Mouse (Mus musculus) lung, adult 18-20 months (tissue): Measurements from ENCODE around the gene Metap1.
"Not testable (repeated sequence)": the region's sequence is repeated elsewhere in the genome, so short reads cannot be mapped to it uniquely, and the experiment has no call there.

ENCODE experiments used
- DNase-seq, 2 experiments: peaks; one replicate each; pipeline ENCODE4 v3.0.0; 2022; ENCODE audit warnings: mixed read lengths in 2 of 2

Gene Metap1

DNA sequence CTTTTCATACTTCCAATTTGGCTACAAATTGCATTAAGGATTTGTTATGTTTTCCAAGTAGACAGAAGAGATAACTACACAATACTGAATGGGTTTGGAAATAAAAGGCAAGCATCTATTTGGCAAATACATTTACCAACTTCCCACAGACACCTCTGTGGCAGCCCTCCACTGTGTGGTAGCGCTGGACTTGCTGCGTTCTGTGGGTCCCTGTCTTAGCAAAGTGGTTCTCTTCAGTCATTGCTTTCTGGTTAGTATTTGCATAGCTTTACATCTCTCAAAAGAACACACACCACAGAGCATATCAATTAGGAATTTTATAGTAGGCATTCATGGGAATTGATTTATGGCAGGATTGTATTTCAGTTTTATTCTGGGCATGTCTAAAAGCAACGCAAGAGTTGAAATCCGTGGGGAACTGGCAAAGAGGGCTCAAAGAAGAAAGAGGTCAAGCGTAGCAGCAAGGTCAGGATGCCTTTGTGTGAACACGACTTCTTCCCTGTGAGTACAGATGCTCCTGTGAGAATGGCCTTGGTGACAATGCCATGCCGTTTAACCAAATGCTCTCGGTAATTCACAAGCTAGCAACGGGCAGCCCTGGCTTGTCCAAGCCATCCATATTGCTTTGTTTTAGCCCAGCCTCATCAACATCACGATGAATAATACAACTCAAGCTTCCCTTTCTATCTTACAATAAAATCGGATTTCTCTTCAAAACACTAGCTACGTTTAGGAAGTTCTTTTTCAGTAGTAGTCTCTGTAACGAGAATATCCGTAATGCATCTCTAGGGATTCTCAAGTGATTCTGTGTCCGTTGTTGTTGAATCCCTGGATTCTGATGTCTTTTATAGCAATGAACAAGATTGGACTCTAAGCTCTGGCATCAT, 10.8 kb upstream of the Metap1 start:
- DNase-seq: no peak

DNA sequence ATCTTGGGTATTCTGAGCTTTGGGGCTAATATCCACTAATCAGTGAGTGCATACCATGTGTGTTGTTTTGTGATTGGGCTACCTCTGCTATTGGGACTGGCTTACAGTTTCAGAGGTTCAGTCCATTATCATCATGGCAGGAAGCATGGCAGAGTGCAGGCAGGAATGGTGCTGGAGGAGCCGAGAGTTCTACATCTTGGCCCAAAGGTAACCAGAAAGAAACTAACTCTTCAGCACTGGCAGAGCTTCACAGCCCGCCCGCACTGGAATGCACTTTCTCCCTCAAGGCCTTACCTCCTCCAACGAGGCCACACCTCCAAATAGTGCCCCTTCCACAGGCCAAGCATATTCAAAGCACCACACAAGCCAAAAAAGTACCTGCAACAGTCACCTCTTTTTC, 9.4 kb upstream of the Metap1 start:
- DNase-seq: no peak

GRCm38 (mm10) chr3:138495166-138496145, 6.1 kb upstream of the Metap1 start:
- no peak for DNase-seq

DNA sequence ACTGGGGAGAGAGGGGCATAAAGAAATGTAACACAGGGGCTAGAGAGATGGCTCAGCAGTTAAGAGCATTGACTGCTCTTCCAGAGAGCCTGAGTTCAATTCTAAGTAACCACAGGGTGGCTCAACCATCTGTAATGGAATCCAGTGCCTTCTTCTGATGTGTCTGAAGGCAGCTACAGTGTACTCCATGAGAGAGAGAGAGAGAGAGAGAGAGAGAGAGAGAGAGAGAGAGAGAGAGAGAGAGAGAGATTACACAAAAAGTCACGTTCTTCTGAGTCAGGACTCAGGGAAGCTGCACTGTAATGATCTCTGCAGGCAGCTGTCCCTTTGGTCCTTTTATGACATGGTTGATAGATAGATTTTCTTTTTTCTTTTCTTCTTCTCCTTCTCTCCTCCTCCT, 5.2 kb upstream of the Metap1 start:
- DNase-seq: no peak

DNA sequence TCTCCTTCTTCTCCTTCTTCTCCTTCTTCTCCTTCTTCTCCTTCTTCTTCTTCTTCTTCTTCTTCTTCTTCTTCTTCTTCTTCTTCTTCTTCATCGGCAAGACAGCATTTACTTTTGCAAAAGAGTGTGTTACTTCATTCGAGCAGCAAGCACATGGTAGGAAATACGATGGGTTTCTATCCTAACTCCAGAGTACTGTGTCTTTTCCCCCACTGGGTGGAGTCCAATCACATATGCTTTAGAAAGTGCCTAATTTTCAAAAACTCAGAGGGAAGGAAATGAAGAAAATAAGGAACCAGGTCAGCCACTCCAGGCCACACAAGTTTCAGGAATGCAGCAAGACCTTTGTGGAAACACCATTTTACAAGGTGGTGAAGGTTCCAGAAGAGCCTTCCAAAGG, 4.4 kb upstream of the Metap1 start:
- no peak for DNase-seq

- no peak for DNase-seq
Measured at GRCm38 (mm10) chr3:138490034-138490337, 671 bp upstream of the Metap1 start.

DNA sequence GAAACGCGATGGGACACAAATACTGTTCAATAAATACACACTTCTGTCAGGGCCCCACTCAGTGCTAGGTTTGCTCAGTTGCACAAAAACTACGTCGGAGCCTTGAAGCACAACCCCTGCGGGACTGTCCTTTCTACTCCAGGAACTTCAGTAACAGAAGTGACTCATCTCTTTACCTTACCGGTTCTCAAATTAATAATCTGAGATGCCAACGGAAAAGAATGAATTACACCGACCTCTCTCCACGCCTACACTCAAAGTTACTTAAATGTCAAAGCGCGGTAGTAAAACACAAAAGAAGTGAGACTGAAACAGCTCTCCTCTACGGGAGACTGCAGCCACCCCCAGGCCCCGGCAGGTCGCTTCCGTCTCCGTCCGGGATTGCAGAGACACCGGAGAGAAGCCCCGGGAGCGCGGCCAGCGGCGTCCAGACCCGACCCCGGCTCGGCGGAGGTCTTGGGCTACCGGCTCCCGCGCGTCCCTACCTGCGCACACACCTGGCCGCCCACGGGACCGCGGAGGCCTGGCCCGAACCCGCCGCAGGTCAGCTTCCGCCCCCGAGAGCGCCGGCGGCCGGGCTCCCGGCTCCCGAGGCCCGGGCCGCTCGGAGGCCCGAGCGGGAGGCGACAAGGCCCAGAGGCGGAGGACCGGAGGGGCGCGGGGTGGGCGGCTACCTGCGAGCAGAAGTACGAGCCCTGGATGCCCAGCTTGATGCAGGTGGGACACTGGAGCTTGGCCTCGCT, 560 bp downstream of the Metap1 start:
- no peak for DNase-seq

GRCm38 (mm10) chr3:138483240-138483639, 6.1 kb downstream of the Metap1 start:
- no peak for DNase-seq

GRCm38 (mm10) chr3:138481526-138482284, 7.6 kb downstream of the Metap1 start:
- DNase-seq: no peak

DNA sequence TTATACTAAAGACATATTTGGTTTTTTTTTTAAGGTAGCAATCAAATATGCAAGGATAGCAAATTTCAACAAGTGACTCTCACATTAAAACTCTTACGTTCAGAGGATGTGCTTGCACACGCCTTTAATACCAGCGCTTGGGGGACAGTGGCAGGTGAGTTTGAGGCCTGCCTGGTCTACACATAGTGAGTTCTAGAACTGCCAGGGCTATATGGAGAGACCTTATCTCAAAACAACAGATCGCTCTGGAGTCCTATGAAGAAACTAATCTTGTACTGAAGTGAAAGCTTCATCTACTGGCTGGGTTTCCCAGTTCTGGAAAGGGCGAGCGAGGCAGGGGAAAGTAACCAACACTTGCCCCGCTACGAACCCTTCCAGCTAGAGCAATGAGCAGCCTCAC, 9.8 kb downstream of the Metap1 start:
- no peak for DNase-seq

DNA sequence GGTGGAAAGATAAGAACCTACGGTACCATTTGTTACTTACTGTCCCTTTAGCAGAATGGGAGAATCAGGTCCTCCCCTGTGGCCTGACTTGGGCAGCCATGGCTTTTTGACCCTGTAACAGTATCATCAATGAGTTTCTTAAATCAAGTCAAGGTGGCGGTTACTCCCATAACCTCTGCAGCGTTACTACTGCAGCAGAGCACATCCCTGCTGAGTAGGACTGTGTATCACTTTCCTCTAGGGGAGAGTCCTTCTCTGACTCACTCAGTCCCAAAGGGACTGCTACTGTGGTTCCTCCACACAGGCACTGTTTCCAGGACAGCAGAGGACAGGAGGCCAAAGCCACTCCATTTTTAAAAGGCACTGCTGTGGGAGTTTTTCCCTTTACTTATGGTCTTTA, 18.2 kb downstream of the Metap1 start:
- DNase-seq: no peak

DNA sequence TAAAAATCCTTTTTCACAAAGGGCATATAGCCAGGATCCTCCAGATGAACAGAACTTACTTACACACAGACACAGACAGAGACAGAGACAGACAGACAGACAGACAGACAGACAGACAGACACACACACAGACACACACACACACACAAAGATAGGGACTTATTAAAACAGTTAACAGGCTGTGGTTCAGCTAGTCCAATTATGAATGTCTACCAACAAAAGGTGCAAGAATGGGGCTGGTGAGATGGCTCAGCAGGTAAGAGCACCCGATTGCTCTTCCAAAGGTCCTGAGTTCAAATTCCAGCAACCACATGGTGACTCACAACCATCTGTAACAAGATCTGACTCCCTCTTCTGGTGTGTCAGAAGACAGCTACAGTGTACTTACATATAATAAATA, 22.7 kb downstream of the Metap1 start:
- DNase-seq: not testable (repeated sequence)

- DNase-seq: no peak
Measured at GRCm38 (mm10) chr3:138464573-138465147, 24.7 kb downstream of the Metap1 start.

DNA sequence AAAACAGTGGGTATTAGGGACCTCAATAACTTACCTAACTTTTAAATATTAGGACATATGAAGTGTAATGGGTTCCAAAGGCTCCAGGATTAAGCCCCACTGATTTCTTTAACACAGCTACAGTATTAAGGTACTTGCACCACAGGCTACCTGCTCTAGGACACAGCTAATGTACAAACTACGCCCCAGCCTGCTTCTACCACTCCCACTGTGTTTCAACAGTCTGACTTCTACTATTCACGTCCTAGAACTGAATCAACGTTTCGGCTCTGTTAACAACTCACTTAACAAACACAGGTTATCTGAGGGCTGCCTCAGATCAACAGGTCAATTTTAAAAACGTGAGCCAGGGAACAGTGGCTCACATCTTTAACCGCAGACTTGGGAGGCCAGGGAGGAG, 25.5 kb downstream of the Metap1 start:
- no peak for DNase-seq

GRCm38 (mm10) chr3:138463137-138463536, 26.2 kb downstream of the Metap1 start:
- no peak for DNase-seq

DNA sequence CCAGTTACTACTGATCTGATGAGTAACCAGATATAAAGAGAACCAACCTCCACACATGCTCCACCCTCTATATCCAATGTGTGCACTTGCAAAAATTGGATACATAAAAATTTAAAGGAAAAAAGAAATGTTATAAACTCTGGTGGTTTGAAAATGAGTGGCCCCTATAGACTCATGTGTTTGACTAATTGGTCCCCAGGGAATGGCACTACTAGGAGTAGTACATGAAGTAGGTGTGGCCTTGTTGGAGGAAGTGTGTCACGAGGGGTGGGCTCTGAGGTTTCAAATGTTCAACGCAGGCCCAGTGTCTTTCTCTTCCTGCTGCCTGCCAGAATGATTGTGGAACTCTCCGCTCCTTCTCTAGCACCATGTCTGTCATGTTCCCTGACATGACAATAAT, 27.5 kb downstream of the Metap1 start:
- DNase-seq: no peak

DNA sequence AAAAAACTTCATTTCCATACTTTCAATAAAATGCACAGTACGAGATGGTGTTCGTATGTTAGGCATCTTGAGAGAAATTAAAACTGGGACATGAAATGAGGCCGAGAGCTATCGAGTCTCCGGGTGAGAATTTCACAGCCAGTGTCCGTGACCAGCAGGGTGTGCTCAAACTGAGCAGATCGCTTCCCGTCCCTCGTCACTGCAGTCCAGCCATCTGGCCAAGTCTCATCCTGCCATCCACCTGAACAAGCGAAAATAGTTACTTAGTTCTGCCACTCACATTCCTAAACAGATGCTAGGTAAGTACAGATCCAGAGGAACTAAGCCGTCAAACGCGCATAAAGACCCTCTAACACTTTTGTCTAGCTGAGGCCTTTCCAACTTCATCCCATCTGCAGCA, 29.1 kb downstream of the Metap1 start:
- DNase-seq: no peak

- DNase-seq: no peak
Measured at GRCm38 (mm10) chr3:138458441-138458840, 30.9 kb downstream of the Metap1 start.

GRCm38 (mm10) chr3:138454711-138455435, 34.4 kb downstream of the Metap1 start:
- no peak for DNase-seq

DNA sequence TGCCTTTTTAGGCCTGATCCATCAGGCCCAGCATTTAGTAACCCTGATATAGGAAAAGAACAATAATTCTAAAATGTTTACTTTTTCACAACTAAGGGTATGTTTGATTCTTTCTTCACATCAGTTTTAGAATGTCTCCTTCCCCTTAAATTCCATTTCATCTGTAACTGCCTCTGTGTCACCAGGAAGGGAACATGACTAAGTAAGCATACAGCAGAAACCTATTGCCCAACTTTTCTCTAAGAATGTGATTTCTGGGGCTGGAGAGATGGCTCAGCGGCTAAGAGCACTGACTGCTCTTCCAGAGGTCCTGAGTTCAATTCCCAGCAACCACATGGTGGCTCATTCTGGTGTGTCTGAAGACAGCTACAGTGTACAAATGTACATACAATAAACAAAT, 35.1 kb downstream of the Metap1 start:
- no peak for DNase-seq

- DNase-seq: no peak
Measured at GRCm38 (mm10) chr3:138452169-138452568, 37.1 kb downstream of the Metap1 start.
